Mouse (Mus musculus) olfactory bulb, adult 2 months (tissue): ENCODE results near the gene Mrpl4. TPM values are rescaled to one million over a fixed set of nuclear protein-coding genes. Genes with fewer than 3 reads are reported as not detected.

Source experiments
- H3K27ac ChIP-seq: fragments of 200-500 bp; 2 replicates; pipeline ENCODE4 v1.5.1; 2012; ENCODE audit warnings: low read depth, low read length; ENCODE audit not compliant: insufficient read depth
- H3K4me1 ChIP-seq: fragments of 200-500 bp; 2 replicates; pipeline ENCODE4 v1.6.1; 2012; ENCODE audit warnings: low read length; ENCODE audit not compliant: control insufficient read depth, insufficient read depth
- H3K4me3 ChIP-seq: fragments of 200-500 bp; 2 replicates; pipeline ENCODE4 v1.5.1; 2012; ENCODE audit warnings: mild to moderate bottlenecking, low read depth, low read length, moderate library complexity; ENCODE audit not compliant: insufficient read depth
- CTCF ChIP-seq: fragments of 200-500 bp; IDR thresholded peaks from 2 replicates; pipeline ENCODE4 v1.5.1; 2012; ENCODE audit warnings: low read depth, mild to moderate bottlenecking, low read length, moderate library complexity; ENCODE audit not compliant: insufficient read depth
- POLR2A ChIP-seq: fragments of 200-500 bp; IDR thresholded peaks from 2 replicates; pipeline ENCODE4 v1.6.1; 2012; ENCODE audit warnings: mild to moderate bottlenecking, low read depth, low read length, moderate library complexity; ENCODE audit not compliant: insufficient read depth
- WGBS: fragments of 180-500 bp; shearing (Covaris S2); methylation state at CpG from one replicate; pipeline ENCODE4 v1.1.7; 2018; 5-methylcytosine and 5-hydroxymethylcytosine counted together
- polyA plus RNA-seq: library from polyadenylated mRNA; stranded (reverse); fragments of >200 nt; gene quantifications from 2 replicates; pipeline ENCODE4 v1.2.4, GENCODE M21; 2012; ENCODE audit warnings: low replicate concordance; ENCODE audit not compliant: missing spikeins, insufficient read depth, insufficient read length

The Mrpl4 gene
- polyA plus RNA-seq, 1 experiment, result not detected

DNA sequence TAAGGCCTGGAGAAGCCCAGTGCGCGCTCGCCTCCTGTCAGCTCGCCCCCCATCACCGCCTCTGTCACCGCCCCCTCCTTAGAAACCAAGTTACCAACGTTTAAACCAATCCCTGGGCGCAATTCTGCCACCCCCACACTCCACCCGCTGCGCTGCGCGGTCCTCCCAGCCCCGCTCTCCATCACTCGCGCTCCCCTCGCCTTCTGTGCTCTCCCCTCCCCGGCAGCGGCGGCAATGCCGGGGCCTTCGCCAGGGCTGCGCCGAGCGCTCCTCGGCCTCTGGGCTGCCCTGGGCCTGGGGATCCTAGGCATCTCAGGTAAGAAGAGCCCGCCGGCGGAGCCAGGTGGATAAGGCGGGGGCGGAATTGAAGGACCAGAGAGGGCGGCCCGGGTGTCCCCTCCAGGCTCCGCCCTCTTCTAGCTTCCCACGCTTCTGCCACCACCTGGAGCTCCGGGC is 29.4 kb downstream of the Mrpl4 start, which contains the start of gene Icam5:
Gene Icam5, plus strand, starts transcription at position 178 of the 456 bp plus-strand sequence.
- peaks cover 63% of the 10 kb centered on the region for H3K4me1 ChIP-seq
- under 1% methylated on average over 35 of the region's 35 CpGs for WGBS
- TF ChIP-seq CTCF, result 0 out of 2 replicates have a peak, but pooled peaks have one; percentile 7
- peak; percentile 46; the same call in 1 of the 2 replicates for TF ChIP-seq POLR2A
- peak within 1 kb of the TSS; percentile 59 for H3K4me3 ChIP-seq
- peak within 1 kb of the TSS; percentile 93 for H3K27ac ChIP-seq

DNA sequence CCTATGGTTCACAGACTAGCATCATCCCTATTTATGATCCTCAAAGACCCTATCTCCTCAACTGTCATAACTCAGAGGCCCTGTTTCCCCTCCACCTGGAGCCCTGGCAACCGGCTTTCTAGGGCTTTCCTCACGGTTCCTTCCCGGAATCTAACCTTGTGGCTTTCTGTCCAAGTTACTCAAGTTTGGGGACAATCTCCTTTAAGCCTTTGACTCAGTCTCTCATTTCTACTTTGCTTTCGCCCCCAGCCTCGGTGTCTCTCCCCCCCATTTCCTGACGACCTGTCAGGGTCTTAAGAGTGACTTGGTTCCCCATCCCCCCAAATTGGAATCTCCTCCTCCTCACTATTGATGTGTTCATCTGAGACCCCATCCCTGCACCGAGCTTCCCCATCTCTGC is 30.0 kb downstream of the Mrpl4 start:
- Histone ChIP-seq H3K4me1 (peaks cover 63% of the 10 kb centered on the region), H3K27ac (peak overlapping the region; percentile 93), H3K4me3 (peak overlapping the region; percentile 59)
- WGBS, result 2% methylated on average over 7 of the region's 7 CpGs
- TF ChIP-seq CTCF, result no peak

GRCm38 (mm10) chr9:21033136-21033535 is 30.6 kb downstream of the Mrpl4 start:
- TF ChIP-seq CTCF, result no peak
- no peak for TF ChIP-seq POLR2A
- peak overlapping the region; percentile 93 for H3K27ac ChIP-seq
- under 1% methylated on average over 34 of the region's 34 CpGs for WGBS
- peak overlapping the region; percentile 59 for H3K4me3 ChIP-seq
- peaks cover 64% of the 10 kb centered on the region for H3K4me1 ChIP-seq

- peaks cover 66% of the 10 kb centered on the region for H3K4me1 ChIP-seq
- no peak overlapping the region for H3K4me3 ChIP-seq
- H3K27ac ChIP-seq, result no peak overlapping the region
- 0 out of 2 replicates have a peak, but pooled peaks have one; percentile 8 for TF ChIP-seq CTCF
- no peak for TF ChIP-seq POLR2A
- WGBS, result 37% methylated on average over 17 of the region's 17 CpGs
Measured at GRCm38 (mm10) chr9:21034481-21035085, 32.0 kb downstream of the Mrpl4 start.

DNA sequence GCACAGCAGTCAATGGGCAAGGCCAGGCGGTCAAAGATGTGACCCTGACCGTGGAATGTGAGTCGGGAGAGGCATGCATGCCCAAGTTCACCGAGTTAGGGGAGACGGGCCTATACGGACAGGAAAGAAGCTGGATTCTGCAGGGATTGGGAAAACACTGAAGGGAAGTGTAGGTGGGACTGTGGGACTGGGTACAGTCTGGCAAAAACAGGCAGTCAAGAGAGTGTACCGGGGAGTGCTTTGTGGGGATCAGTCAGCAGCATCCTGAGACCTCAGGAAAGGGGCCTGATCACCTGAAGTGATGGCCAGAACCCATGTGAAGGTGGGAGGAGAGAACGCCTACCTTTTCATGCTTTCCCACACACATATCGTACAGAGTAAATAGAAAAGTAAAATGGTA is 33.0 kb downstream of the Mrpl4 start:
- 48% methylated on average over 9 of the region's 9 CpGs for WGBS
- peaks cover 62% of the 10 kb centered on the region for H3K4me1 ChIP-seq
- no peak for TF ChIP-seq POLR2A
- TF ChIP-seq CTCF, result no peak
- no peak overlapping the region for H3K4me3 ChIP-seq
- H3K27ac ChIP-seq, result no peak overlapping the region; the same call in 1 of the 2 replicates

DNA sequence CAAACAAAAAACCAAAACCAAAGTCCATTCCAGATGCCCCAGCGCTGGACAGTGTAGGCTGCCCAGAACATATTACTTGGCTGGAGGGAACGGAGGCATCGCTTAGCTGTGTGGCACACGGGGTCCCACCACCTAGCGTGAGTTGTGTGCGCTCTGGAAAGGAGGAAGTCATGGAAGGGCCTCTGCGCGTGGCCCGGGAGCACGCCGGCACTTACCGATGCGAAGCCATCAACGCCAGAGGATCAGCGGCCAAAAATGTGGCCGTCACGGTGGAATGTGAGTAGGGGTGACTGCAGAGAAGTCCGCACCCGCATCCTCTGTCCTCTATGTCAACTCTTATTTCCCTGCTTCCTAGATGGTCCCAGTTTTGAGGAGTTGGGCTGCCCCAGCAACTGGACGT is 33.6 kb downstream of the Mrpl4 start:
- WGBS, result 43% methylated on average over 20 of the region's 20 CpGs
- H3K4me3 ChIP-seq, result no peak overlapping the region
- 0 out of 2 replicates have a peak, but pooled peaks have one; percentile 16 for TF ChIP-seq CTCF
- no peak for TF ChIP-seq POLR2A
- H3K4me1 ChIP-seq, result peaks cover 62% of the 10 kb centered on the region
- no peak overlapping the region for H3K27ac ChIP-seq

- H3K27ac ChIP-seq, result peak overlapping the region; percentile 7; the same call in 1 of the 2 replicates
- WGBS, result 17% methylated on average over 22 of the region's 22 CpGs
Measured at GRCm38 (mm10) chr9:21036666-21037065, 34.1 kb downstream of the Mrpl4 start.

GRCm38 (mm10) chr9:21037481-21037891 is 34.9 kb downstream of the Mrpl4 start:
- Histone ChIP-seq H3K4me3 (peak overlapping the region; percentile 30), H3K4me1 (peaks cover 69% of the 10 kb centered on the region), H3K27ac (peak overlapping the region; percentile 49; the same call in 1 of the 2 replicates)
- WGBS, result 4% methylated on average over 31 of the region's 31 CpGs
- TF ChIP-seq CTCF (no peak), POLR2A (peak; percentile 42; the same call in 1 of the 2 replicates)

More at GRCm38 (mm10) chr9:21036666-21037065, 34.1 kb downstream of the Mrpl4 start:
- TF ChIP-seq POLR2A (no peak), CTCF (no peak)
- Histone ChIP-seq H3K4me3 (0 out of 2 replicates have a peak overlapping the region, but pooled peaks have one; percentile 3), H3K4me1 (peaks cover 63% of the 10 kb centered on the region)

GRCm38 (mm10) chr9:21039779-21040178 is 37.2 kb downstream of the Mrpl4 start:
- H3K27ac ChIP-seq, result peak overlapping the region; percentile 84; the same call in 1 of the 2 replicates
- TF ChIP-seq CTCF (no peak), POLR2A (no peak)
- no peak overlapping the region for H3K4me3 ChIP-seq
- H3K4me1 ChIP-seq, result peaks cover 55% of the 10 kb centered on the region
- 58% methylated on average over 3 of the region's 3 CpGs for WGBS
